Mouse (Mus musculus) liver, adult 2 months (tissue): ENCODE data around the gene Wwox. TPM values are rescaled to one million over a fixed set of nuclear protein-coding genes. Genes with fewer than 3 reads are reported as not detected.

Experiments used
- DNase-seq: peaks from one replicate; pipeline ENCODE4 v3.0.0-alpha.2; 2011; ENCODE audit warnings: low read depth, low spot score; ENCODE audit errors: extremely low read depth
- H3K27ac ChIP-seq: fragments of 200-500 bp; replicated peaks from 2 replicates; pipeline ENCODE4 v1.5.1; 2012; ENCODE audit warnings: low read depth, mild to moderate bottlenecking, control low read depth, inconsistent platforms, low read length; ENCODE audit not compliant: insufficient read depth
- H3K27me3 ChIP-seq: fragments of 200-500 bp; 2 replicates; pipeline ENCODE4 v1.6.1; 2012; ENCODE audit warnings: mild to moderate bottlenecking, moderate library complexity, low read length, inconsistent platforms; ENCODE audit not compliant: control insufficient read depth, insufficient read depth
- H3K36me3 ChIP-seq: fragments of 200-500 bp; 2 replicates; pipeline ENCODE4 v1.6.1; 2012; ENCODE audit warnings: low read length, inconsistent platforms; ENCODE audit not compliant: control insufficient read depth, insufficient read depth
- H3K4me1 ChIP-seq: fragments of 200-500 bp; 2 replicates; pipeline ENCODE4 v1.6.1; 2011; ENCODE audit warnings: low read length; ENCODE audit not compliant: control insufficient read depth, insufficient read depth
- H3K4me3 ChIP-seq: fragments of 200-500 bp; 2 replicates; pipeline ENCODE4 v1.5.1; 2011; ENCODE audit warnings: low read depth, mild to moderate bottlenecking, control low read depth, low read length, moderate library complexity; ENCODE audit not compliant: insufficient read depth
- H3K79me2 ChIP-seq: fragments of 200-500 bp; 2 replicates; pipeline ENCODE4 v1.6.1; 2012; ENCODE audit warnings: inconsistent platforms, mild to moderate bottlenecking, low read length, moderate library complexity; ENCODE audit not compliant: control insufficient read depth, insufficient read depth
- H3K9ac ChIP-seq: fragments of 200-500 bp; 2 replicates; pipeline ENCODE4 v1.6.1; 2012; ENCODE audit warnings: low read depth, mild to moderate bottlenecking, control low read depth, inconsistent platforms, low read length
- CTCF ChIP-seq: fragments of 200-500 bp; IDR thresholded peaks from 2 replicates; pipeline ENCODE4 v1.5.1; 2011; ENCODE audit warnings: low read depth, low read length, control low read depth
- POLR2A ChIP-seq: fragments of 200-500 bp; IDR thresholded peaks from 2 replicates; pipeline ENCODE4 v1.6.1; 2011; ENCODE audit warnings: low read length, control low read depth; ENCODE audit not compliant: insufficient read depth; ENCODE audit errors: extremely low read depth
- WGBS: fragments of 180-500 bp; shearing (Covaris S2); methylation state at CpG from one replicate; pipeline ENCODE4 v1.1.7; 2018; 5-methylcytosine and 5-hydroxymethylcytosine counted together
- polyA plus RNA-seq: library from polyadenylated mRNA; depleted of rRNA; stranded (reverse); fragments of >200 nt; gene quantifications from 2 replicates; pipeline ENCODE4 v1.2.3, GENCODE M21; 2012
- total RNA-seq: library from RNA; depleted of rRNA; stranded (reverse); fragments of >200 nt; gene quantifications from 2 replicates; pipeline ENCODE4 v1.2.3, GENCODE M21; 2014

Wwox gene
- total and polyA plus RNA-seq, 2 experiments: 7.2 to 10.0 TPM

GRCm38 (mm10) chr8:114536201-114536600, 96.7 kb downstream of the Wwox start:
- no peak for DNase-seq
- TF ChIP-seq CTCF: no peak
- no peak for TF ChIP-seq POLR2A
- no peak overlapping the region for H3K4me3 ChIP-seq
- H3K4me1 ChIP-seq: peaks cover 3% of the 10 kb centered on the region; the same call in 1 of the 2 replicates
- H3K36me3 ChIP-seq: no peaks in the 10 kb centered on the region
- 77% methylated on average over 6 of the region's 6 CpGs for WGBS
- no peaks in the 10 kb centered on the region for H3K79me2 ChIP-seq
- no peaks in the 10 kb centered on the region for H3K27me3 ChIP-seq
- H3K9ac ChIP-seq: no peak overlapping the region
- H3K27ac ChIP-seq: no peak overlapping the region

GRCm38 (mm10) chr8:114541132-114541531, 101.7 kb downstream of the Wwox start:
- H3K79me2 ChIP-seq: no peaks in the 10 kb centered on the region
- no peaks in the 10 kb centered on the region for H3K27me3 ChIP-seq
- H3K4me1 ChIP-seq: peaks cover 3% of the 10 kb centered on the region; the same call in 1 of the 2 replicates
- no peak overlapping the region for H3K4me3 ChIP-seq
- no peak overlapping the region for H3K9ac ChIP-seq
- 2% methylated on average over 3 of the region's 3 CpGs for WGBS
- TF ChIP-seq CTCF (peak; percentile 69), POLR2A (no peak)
- no peaks in the 10 kb centered on the region for H3K36me3 ChIP-seq
- peak; percentile 97 for DNase-seq
- no peak overlapping the region for H3K27ac ChIP-seq

GRCm38 (mm10) chr8:114548360-114548759, 108.9 kb downstream of the Wwox start:
- DNase-seq: no peak

DNA sequence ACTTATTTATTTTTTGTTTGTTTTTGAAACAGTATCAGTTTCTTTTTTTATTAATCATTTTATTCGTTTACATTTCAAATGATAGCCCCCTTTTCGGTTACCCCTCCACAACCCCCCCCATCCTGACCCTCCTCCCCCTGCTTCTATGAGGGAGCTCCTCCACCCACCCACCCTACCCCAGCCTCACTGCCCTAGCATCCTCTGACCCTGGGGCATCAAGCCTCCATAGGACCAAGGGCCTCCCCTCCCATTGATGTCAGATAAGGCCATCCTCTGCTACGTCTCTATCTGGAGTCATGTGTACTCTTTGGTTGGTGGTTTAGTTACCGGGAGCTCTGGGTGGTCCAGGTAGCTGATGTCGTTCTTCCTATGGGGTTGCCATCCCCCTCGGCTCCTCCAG, 109.4 kb downstream of the Wwox start:
- Histone ChIP-seq H3K36me3 (no peaks in the 10 kb centered on the region), H3K27me3 (no peaks in the 10 kb centered on the region), H3K79me2 (no peaks in the 10 kb centered on the region), H3K4me3 (no peak overlapping the region), H3K9ac (no peak overlapping the region), H3K4me1 (peaks cover 12% of the 10 kb centered on the region), H3K27ac (no peak overlapping the region)
- 92% methylated on average over 6 of the region's 6 CpGs for WGBS
- TF ChIP-seq POLR2A (no peak), CTCF (no peak)
- no peak for DNase-seq

More at GRCm38 (mm10) chr8:114548360-114548759, 108.9 kb downstream of the Wwox start:
- H3K4me3 ChIP-seq: no peak overlapping the region
- H3K79me2 ChIP-seq: no peaks in the 10 kb centered on the region
- peaks cover 12% of the 10 kb centered on the region for H3K4me1 ChIP-seq
- TF ChIP-seq POLR2A (no peak), CTCF (no peak)
- H3K9ac ChIP-seq: no peak overlapping the region
- WGBS: 91% methylated on average over 8 of the region's 8 CpGs
- H3K27ac ChIP-seq: no peak overlapping the region
- H3K27me3 ChIP-seq: no peaks in the 10 kb centered on the region
- H3K36me3 ChIP-seq: no peaks in the 10 kb centered on the region

- Histone ChIP-seq H3K9ac (no peak overlapping the region), H3K79me2 (no peaks in the 10 kb centered on the region), H3K4me3 (no peak overlapping the region), H3K27ac (no peak overlapping the region), H3K4me1 (peaks cover 14% of the 10 kb centered on the region), H3K27me3 (no peaks in the 10 kb centered on the region), H3K36me3 (no peaks in the 10 kb centered on the region)
- 33% methylated on average over 7 of the region's 7 CpGs for WGBS
- DNase-seq: peak; percentile 78
- TF ChIP-seq CTCF (peak; percentile 78), POLR2A (no peak)
Observed at GRCm38 (mm10) chr8:114550029-114550428, 110.6 kb downstream of the Wwox start.

DNA sequence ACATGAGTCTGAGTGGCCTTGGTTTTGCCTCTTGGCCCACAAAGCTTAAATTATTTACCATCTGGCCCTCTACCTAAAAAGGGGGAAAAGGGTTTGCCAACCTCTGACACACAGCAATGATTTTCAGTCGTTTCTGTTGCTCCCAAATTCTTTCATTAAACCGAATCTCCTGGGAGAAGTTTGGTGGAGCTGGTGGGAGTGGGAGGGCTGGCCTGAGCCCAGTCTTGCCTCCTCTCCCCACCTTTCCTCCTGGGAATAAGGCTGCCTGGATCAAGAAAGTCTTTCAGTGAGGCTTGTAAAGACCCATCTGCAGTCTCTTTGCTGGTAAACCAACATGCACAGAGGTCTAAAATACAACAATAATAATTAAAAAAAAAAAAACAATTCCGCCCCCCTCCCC, 113.2 kb downstream of the Wwox start:
- Histone ChIP-seq H3K9ac (no peak overlapping the region), H3K4me1 (peaks cover 21% of the 10 kb centered on the region), H3K27me3 (no peaks in the 10 kb centered on the region), H3K4me3 (no peak overlapping the region), H3K79me2 (no peaks in the 10 kb centered on the region), H3K27ac (peak overlapping the region; percentile 34; the same call in 1 of the 2 replicates), H3K36me3 (no peaks in the 10 kb centered on the region)
- peak; percentile 43 for DNase-seq
- no peak for TF ChIP-seq POLR2A
- no peak for TF ChIP-seq CTCF
- 57% methylated on average over 3 of the region's 3 CpGs for WGBS
